Mouse (Mus musculus): ENCODE data around the gene Pla2g2c.

The Pla2g2c gene

GRCm38 (mm10) chr4:138748369-138749072 lies 23.9 kb downstream of the Pla2g2c start:
- in situ Hi-C loops (cut with MboI, MseI) = no loop called here

- in situ Hi-C loops (cut with MboI, MseI) = no loop called here
Observed at GRCm38 (mm10) chr4:138752603-138753002, 28.0 kb downstream of the Pla2g2c start.

DNA sequence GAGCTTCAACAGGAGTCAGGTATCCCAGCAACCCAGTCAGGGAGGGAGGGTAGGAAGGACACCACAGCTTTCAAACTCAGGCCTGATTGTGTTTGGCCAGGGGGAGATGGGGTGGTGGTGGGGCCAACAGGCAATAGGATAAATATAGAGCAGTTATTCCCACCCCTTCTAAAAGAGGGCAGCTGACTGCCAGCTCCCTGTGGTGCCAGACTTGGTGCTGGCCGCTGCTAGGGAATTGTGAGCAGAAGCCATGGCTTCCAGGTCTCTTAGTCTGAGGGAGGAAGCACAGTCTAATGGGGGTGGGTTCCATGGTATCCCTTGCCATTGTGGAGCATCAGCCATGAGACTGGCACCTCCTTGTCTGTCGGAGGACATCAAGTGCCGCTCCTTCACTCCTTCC lies 29.0 kb downstream of the Pla2g2c start:
- in situ Hi-C loops (cut with MboI, MseI) = no loop called here

GRCm38 (mm10) chr4:138754432-138754831 lies 29.8 kb downstream of the Pla2g2c start:
- in situ Hi-C loops (cut with MboI, MseI) = no loop called here

GRCm38 (mm10) chr4:138755439-138755838 lies 30.8 kb downstream of the Pla2g2c start:
- in situ Hi-C loops (cut with MboI, MseI) = no loop called here

- in situ Hi-C loops (cut with MboI, MseI) = no loop called here
Observed at GRCm38 (mm10) chr4:138755983-138756382, 31.4 kb downstream of the Pla2g2c start.

DNA sequence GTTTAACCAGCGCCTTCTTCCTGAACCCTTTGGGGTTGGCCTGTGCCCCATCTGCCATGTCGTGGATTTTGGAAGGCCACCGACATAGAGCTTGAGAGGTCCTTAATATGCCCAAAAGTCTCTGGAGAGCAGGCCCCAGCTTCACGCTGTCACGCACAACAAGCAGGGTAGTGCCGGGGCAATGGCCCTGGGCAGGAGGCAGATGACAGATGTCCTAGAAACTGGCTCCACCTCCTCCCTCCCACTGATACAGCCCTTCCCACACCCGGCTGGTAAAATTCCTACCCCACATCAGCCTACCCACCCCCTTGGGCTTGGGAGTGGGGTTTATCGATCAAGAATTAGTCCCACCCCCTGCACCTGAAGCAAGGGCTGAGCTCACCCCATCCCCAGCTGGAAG lies 32.8 kb downstream of the Pla2g2c start, which contains the start of gene Pla2g2f:
Gene Pla2g2f, minus strand, starts transcription at position 211 of the 400 bp plus-strand sequence.
- in situ Hi-C loops (cut with MboI, MseI) = no loop called here

DNA sequence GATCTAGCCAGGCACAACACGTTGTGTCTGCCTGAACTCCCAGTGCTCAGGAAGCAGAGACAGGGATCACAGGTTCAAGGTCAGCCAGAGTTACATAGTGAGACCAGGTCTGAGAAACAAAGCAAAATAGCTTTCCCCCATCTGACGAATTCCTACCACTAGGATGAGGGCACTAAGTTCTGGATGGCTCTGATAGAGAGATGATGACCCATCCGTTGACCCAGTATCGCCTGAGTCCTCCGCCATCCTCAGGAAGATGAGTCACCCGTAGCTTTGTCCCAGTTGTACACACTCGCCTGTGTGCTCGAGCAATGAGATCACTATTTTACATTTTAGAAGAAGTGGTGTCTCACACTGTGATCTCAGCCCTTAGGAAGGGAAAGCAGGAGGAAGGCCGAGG lies 37.7 kb downstream of the Pla2g2c start:
- in situ Hi-C loops (cut with MboI, MseI) = no loop called here

DNA sequence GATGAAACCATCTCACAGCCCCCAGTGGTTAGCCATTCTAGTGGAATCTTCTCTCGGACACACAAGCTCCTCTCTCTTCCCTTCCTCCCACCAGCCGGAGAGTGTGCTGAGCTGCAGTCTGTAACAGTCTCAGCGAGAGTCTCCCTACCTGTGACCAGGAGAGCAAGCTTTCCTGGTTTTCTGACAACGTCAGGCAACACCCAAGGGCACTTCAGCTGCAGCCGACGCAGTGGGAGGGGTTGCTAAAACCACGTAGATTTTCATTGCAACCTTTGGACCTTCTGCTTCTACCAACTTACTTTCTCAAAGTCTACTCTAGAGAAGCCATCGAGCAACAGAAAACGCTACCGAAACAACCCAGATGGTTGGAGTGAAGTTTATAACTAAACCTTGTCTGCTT lies 47.4 kb downstream of the Pla2g2c start:
- in situ Hi-C loops (cut with MboI, MseI) = no loop called here

GRCm38 (mm10) chr4:138772386-138772785 lies 47.8 kb downstream of the Pla2g2c start:
- in situ Hi-C loops (cut with MboI, MseI) = no loop called here

GRCm38 (mm10) chr4:138775435-138775834 lies 50.8 kb downstream of the Pla2g2c start, which contains the start of gene Pla2g2d:
Gene Pla2g2d (plus strand): TSS chr4:138775735.
- in situ Hi-C loops (cut with MboI, MseI) = no loop called here

DNA sequence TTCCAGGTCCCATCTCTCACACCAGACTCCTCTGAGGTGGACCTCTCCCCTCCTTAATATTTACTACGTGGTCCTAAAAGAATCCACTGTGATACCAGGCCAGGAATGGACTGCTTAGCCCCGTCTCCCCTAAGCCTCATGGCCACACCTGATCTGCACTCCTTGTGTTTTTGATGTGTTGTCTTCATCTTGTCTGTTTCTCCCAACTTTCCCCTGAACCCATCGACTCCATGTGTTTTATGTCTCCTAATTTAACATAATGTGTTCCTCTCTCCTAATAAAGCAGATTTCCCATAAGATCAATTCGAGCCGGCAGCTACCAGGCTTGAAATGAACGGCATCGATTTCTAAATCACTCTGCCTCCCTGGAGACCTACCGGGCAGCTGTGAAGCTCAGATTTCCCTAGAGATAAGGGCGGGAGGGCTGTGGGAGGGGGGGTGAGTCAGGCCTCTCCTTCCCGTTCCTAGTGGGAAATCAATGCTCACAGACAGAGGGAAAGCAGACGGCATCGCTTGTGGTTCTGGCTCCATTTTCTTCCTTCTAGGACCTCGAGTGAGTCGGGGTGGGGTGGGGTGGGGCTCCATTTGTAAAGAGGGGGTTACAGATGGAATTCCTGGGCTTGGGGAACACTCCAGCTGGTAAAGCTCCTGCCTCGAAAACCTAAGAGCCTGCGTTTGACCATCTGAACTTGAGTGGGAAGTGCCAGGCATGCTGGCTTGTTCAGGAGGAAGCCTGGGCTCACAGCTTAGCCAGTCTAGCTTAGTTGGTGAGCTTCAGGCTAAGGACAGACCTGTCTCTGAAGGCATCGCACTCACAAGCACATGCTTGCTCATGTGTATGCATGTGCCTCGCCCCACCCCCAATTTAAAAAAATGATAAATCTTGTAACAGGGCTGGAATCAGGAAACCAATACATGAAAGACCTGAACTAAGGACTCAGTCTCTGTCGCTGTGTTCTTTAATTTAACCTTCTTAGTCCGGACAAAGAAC lies 53.1 kb downstream of the Pla2g2c start:
- in situ Hi-C loops (cut with MboI, MseI) = no loop called here

DNA sequence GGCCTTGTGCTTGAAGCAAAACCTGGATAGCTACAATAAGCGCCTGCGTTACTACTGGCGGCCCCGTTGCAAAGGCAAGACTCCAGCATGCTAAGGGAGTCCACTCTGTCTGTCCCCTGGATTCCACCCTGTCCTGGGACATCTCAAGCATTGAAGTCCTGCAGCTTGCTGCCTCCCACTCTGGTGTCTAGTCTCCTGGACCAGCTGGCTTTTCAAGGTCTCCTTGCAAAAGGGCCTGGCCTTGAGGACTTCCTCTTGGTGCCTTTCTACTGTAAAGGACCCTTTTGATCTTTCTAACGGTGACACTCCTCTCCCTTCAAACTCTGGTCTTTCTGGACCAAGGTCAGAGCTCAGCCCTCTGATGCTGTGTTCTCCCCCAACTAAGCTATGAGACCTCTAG lies 55.7 kb downstream of the Pla2g2c start:
- in situ Hi-C loops (cut with MboI, MseI) = no loop called here

DNA sequence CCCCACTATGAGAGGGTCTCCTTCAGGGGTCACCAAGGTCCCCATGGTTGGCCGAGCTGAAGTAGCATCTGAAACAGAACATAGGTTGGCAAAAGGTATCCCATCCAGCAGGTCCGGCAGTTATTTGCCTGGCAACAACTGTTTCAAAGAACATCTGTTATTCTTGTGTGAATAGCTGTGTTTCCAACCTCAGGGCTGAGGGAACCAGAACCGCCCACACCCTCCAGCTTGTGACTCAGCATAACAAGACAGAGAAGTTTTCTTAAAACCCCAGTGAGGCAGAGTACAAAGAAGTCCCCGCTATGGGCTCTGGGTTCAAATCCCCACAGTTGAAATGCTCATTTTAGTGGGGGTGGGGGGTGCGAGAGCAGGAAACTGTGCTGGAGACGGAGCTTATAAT lies 57.5 kb downstream of the Pla2g2c start:
- in situ Hi-C loops (cut with MboI, MseI) = no loop called here

GRCm38 (mm10) chr4:138785721-138786120 lies 61.1 kb downstream of the Pla2g2c start:
- in situ Hi-C loops (cut with MboI, MseI) = no loop called here

- in situ Hi-C loops (cut with MboI, MseI) = no loop called here
Observed at GRCm38 (mm10) chr4:138786141-138786540, 61.5 kb downstream of the Pla2g2c start.

GRCm38 (mm10) chr4:138788381-138788780 lies 63.8 kb downstream of the Pla2g2c start:
- in situ Hi-C loops (cut with MboI, MseI) = no loop called here

DNA sequence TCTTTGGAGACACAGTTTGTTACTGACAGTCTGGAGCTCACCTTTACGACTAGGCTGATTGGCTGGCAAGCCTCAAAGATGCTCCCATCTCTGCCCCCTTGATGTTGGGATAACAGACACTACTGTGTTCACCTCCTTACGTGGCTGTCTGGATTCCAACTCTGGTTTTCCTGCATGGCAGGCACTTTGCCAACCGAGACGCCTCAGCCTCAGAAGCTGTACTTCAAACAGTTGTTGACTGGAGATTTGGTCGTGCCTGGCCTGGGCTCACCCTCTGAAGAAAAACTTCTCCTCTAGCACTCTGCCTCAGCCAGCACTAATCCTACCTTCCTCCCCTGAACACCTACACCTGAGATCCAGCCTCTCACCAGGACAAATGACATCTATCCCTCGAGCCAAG lies 66.9 kb downstream of the Pla2g2c start:
- in situ Hi-C loops (cut with MboI, MseI) = no loop called here

DNA sequence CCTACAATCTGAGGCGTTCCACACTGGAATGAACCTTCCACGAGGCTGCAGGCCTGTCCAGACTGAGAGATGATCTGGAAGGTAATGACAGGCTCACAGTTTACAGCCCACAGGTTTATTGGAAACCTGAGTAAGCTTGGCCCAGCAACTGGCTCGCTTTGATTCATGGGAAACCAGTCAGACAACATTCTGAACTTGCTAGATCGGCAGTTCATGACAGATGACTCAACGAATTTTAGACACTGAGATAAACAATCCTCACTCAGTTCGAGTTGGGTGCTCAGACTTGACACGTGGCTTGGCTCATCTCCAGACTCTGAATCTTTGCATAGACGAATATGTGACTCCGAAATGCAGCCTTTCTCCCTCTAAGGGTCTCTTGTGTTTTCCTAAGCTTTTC lies 68.0 kb downstream of the Pla2g2c start:
- in situ Hi-C loops (cut with MboI, MseI) = no loop called here

GRCm38 (mm10) chr4:138793276-138793675 lies 68.7 kb downstream of the Pla2g2c start:
- in situ Hi-C loops (cut with MboI, MseI) = no loop called here

- in situ Hi-C loops (cut with MboI, MseI) = no loop called here
Observed at GRCm38 (mm10) chr4:138794344-138794743, 69.8 kb downstream of the Pla2g2c start.

Data from regulatory T cell (primary cell).